Mouse (Mus musculus) myocyte (in vitro differentiated cells): ENCODE data around the gene Dmrt1.

Experiments
- CEBPB ChIP-seq: IDR thresholded peaks from 2 replicates; pipeline ENCODE4 v1.6.1; 2011; ENCODE audit warnings: mild to moderate bottlenecking, moderate library complexity; ENCODE audit not compliant: poor library complexity, insufficient read depth, severe bottlenecking
- E2F4 ChIP-seq: IDR thresholded peaks from one replicate; pipeline ENCODE4 v1.6.1; 2011; ENCODE audit warnings: mild to moderate bottlenecking, control low read depth, moderate library complexity; ENCODE audit not compliant: insufficient read depth
- MAX ChIP-seq: IDR thresholded peaks from one replicate; pipeline ENCODE4 v1.6.1; 2011; ENCODE audit warnings: low read depth, mild to moderate bottlenecking, control low read depth
- POLR2A ChIP-seq: IDR thresholded peaks from one replicate; pipeline ENCODE4 v1.6.1; 2011; ENCODE audit warnings: low read depth, mild to moderate bottlenecking, control low read depth, moderate library complexity; ENCODE audit not compliant: insufficient read length
- POLR2AphosphoS2 ChIP-seq: IDR thresholded peaks from one replicate; pipeline ENCODE4 v1.6.1; 2011; ENCODE audit warnings: low read depth, control low read depth; ENCODE audit not compliant: insufficient read length
- REST ChIP-seq: IDR thresholded peaks from one replicate; pipeline ENCODE4 v1.6.1; 2011; ENCODE audit warnings: mild to moderate bottlenecking, control low read depth, moderate library complexity; ENCODE audit not compliant: insufficient read depth, insufficient read length
- SRF ChIP-seq: IDR thresholded peaks from one replicate; pipeline ENCODE4 v1.6.1; 2011; ENCODE audit warnings: low read depth; ENCODE audit not compliant: control insufficient read depth, insufficient read length
- TCF12 ChIP-seq: IDR thresholded peaks from one replicate; pipeline ENCODE4 v1.6.1; 2011; ENCODE audit warnings: mild to moderate bottlenecking, control low read depth; ENCODE audit not compliant: poor library complexity, insufficient read depth, severe bottlenecking
- USF1 ChIP-seq: IDR thresholded peaks from one replicate; pipeline ENCODE4 v1.6.1; 2011; ENCODE audit warnings: low read depth, mild to moderate bottlenecking, control low read depth, moderate library complexity

- TF ChIP-seq TCF12 (no peak), E2F4 (no peak), POLR2AphosphoS2 (no peak), CEBPB (no peak), REST (no peak), SRF (no peak), MAX (no peak), POLR2A (no peak), USF1 (no peak)
These were observed 74.0 kb downstream of the Dmrt1 start for GRCm38 (mm10) chr19:25579440-25579839.
